Mouse (Mus musculus) midbrain, embryonic 10.5 days (tissue): Measurements from ENCODE around the gene Pzp. TPM values are rescaled to one million over a fixed set of nuclear protein-coding genes. Genes with fewer than 3 reads are reported as not detected.

Experiments
- DNase-seq: peaks from one replicate; pipeline ENCODE4 v3.0.0-alpha.2; 2017; ENCODE audit warnings: low spot score
- H3K27ac ChIP-seq: fragments of 300-500 bp; sonication (generic); replicated peaks from 2 replicates; pipeline ENCODE4 v1.5.1; 2016; ENCODE audit warnings: mild to moderate bottlenecking
- H3K27me3 ChIP-seq: fragments of 300-500 bp; sonication (generic); 2 replicates; pipeline ENCODE4 v1.6.1; 2016; ENCODE audit warnings: low read depth, mild to moderate bottlenecking; ENCODE audit not compliant: poor library complexity, severe bottlenecking
- H3K36me3 ChIP-seq: fragments of 300-500 bp; sonication (generic); 2 replicates; pipeline ENCODE4 v1.6.1; 2016; ENCODE audit warnings: mild to moderate bottlenecking, moderate library complexity
- H3K4me1 ChIP-seq: fragments of 300-500 bp; sonication (generic); 2 replicates; pipeline ENCODE4 v1.6.1; 2016
- H3K4me3 ChIP-seq: fragments of 300-500 bp; sonication (generic); 2 replicates; pipeline ENCODE4 v1.5.1; 2016; ENCODE audit warnings: mild to moderate bottlenecking, moderate library complexity
- H3K9me3 ChIP-seq: fragments of 300-500 bp; sonication (generic); replicated peaks from 2 replicates; pipeline ENCODE4 v1.6.1; 2016; ENCODE audit warnings: mild to moderate bottlenecking
- WGBS: fragments of 180-500 bp; shearing (Covaris S2); methylation state at CpG from one replicate; pipeline ENCODE4 v1.1.7; 2016; 5-methylcytosine and 5-hydroxymethylcytosine counted together
- polyA plus RNA-seq: library from polyadenylated mRNA; unstranded; fragments of >200 nt; fragmentation: Nextera tagmentation; extraction: Ambion mirVana; gene quantifications from 2 replicates; pipeline ENCODE4 v1.2.1, GENCODE M21; 2016

Gene Pzp
- polyA plus RNA-seq, 1 experiment from 2014 or later, result not detected

GRCm38 (mm10) chr6:128523360-128523759 lies 3.2 kb downstream of the Pzp start:
- Histone ChIP-seq H3K27ac (no peak overlapping the region), H3K36me3 (no peaks in the 10 kb centered on the region), H3K4me3 (no peak overlapping the region), H3K4me1 (no peaks in the 10 kb centered on the region), H3K27me3 (no peaks in the 10 kb centered on the region), H3K9me3 (no peaks in the 10 kb centered on the region)
- no peak for DNase-seq
- WGBS, result 91% methylated on average over 3 of the region's 3 CpGs

GRCm38 (mm10) chr6:128519159-128519558 lies 7.4 kb downstream of the Pzp start:
- Histone ChIP-seq H3K36me3 (no peaks in the 10 kb centered on the region), H3K4me3 (no peak overlapping the region), H3K27ac (no peak overlapping the region), H3K4me1 (no peaks in the 10 kb centered on the region), H3K27me3 (no peaks in the 10 kb centered on the region), H3K9me3 (0 out of 2 replicates have a peak, but pooled peaks cover 3% of the 10 kb centered on the region)
- 93% methylated on average over 7 of the region's 7 CpGs for WGBS
- no peak for DNase-seq

- DNase-seq, result no peak
- Histone ChIP-seq H3K4me1 (no peaks in the 10 kb centered on the region), H3K4me3 (no peak overlapping the region), H3K27ac (no peak overlapping the region), H3K36me3 (no peaks in the 10 kb centered on the region), H3K27me3 (no peaks in the 10 kb centered on the region), H3K9me3 (no peaks in the 10 kb centered on the region)
- 92% methylated on average over 2 of the region's 2 CpGs for WGBS
These were observed 20.8 kb downstream of the Pzp start for GRCm38 (mm10) chr6:128505676-128506236.

- H3K27me3 ChIP-seq, result no peaks in the 10 kb centered on the region
- no peak overlapping the region for H3K4me3 ChIP-seq
- no peaks in the 10 kb centered on the region for H3K4me1 ChIP-seq
- no peak for DNase-seq
- H3K36me3 ChIP-seq, result no peaks in the 10 kb centered on the region
- WGBS, result 84% methylated on average over 5 of the region's 5 CpGs
- no peak overlapping the region for H3K27ac ChIP-seq
- no peaks in the 10 kb centered on the region for H3K9me3 ChIP-seq
These were observed 21.8 kb downstream of the Pzp start for GRCm38 (mm10) chr6:128504743-128505142.

GRCm38 (mm10) chr6:128495346-128495745 lies 31.2 kb downstream of the Pzp start:
- Histone ChIP-seq H3K36me3 (no peaks in the 10 kb centered on the region), H3K27me3 (no peaks in the 10 kb centered on the region), H3K27ac (no peak overlapping the region), H3K4me1 (no peaks in the 10 kb centered on the region), H3K9me3 (no peaks in the 10 kb centered on the region), H3K4me3 (no peak overlapping the region)
- DNase-seq, result no peak
- WGBS, result 73% methylated on average over 1 of the region's 1 CpGs

GRCm38 (mm10) chr6:128494646-128495331 lies 31.7 kb downstream of the Pzp start:
- DNase-seq, result no peak
- H3K9me3 ChIP-seq, result no peaks in the 10 kb centered on the region
- no peaks in the 10 kb centered on the region for H3K4me1 ChIP-seq
- no peak overlapping the region for H3K4me3 ChIP-seq
- H3K27me3 ChIP-seq, result no peaks in the 10 kb centered on the region
- H3K36me3 ChIP-seq, result no peaks in the 10 kb centered on the region
- WGBS, result 83% methylated on average over 15 of the region's 15 CpGs
- no peak overlapping the region for H3K27ac ChIP-seq

- DNase-seq, result no peak
- 92% methylated on average over 4 of the region's 4 CpGs for WGBS
- H3K4me1 ChIP-seq, result no peaks in the 10 kb centered on the region
- no peaks in the 10 kb centered on the region for H3K27me3 ChIP-seq
- no peak overlapping the region for H3K4me3 ChIP-seq
- H3K36me3 ChIP-seq, result no peaks in the 10 kb centered on the region
- no peaks in the 10 kb centered on the region for H3K9me3 ChIP-seq
- H3K27ac ChIP-seq, result no peak overlapping the region
These were observed 34.6 kb downstream of the Pzp start for GRCm38 (mm10) chr6:128491916-128492315.

GRCm38 (mm10) chr6:128490141-128490540 lies 36.4 kb downstream of the Pzp start:
- DNase-seq, result no peak
- no peaks in the 10 kb centered on the region for H3K4me1 ChIP-seq
- no peaks in the 10 kb centered on the region for H3K27me3 ChIP-seq
- no peak overlapping the region for H3K4me3 ChIP-seq
- no peak overlapping the region for H3K27ac ChIP-seq
- no peaks in the 10 kb centered on the region for H3K36me3 ChIP-seq
- no peaks in the 10 kb centered on the region for H3K9me3 ChIP-seq
- WGBS, result 93% methylated on average over 10 of the region's 10 CpGs

- DNase-seq, result no peak
- H3K27me3 ChIP-seq, result no peaks in the 10 kb centered on the region
- H3K4me1 ChIP-seq, result no peaks in the 10 kb centered on the region
- H3K9me3 ChIP-seq, result no peaks in the 10 kb centered on the region
- H3K4me3 ChIP-seq, result no peak overlapping the region
- H3K27ac ChIP-seq, result no peak overlapping the region
- 93% methylated on average over 11 of the region's 11 CpGs for WGBS
- H3K36me3 ChIP-seq, result no peaks in the 10 kb centered on the region
These were observed 38.8 kb downstream of the Pzp start for GRCm38 (mm10) chr6:128487736-128488135.

GRCm38 (mm10) chr6:128479463-128480454 lies 46.8 kb downstream of the Pzp start:
- peak overlapping the region; percentile 31 for H3K4me3 ChIP-seq
- peak; percentile 90 for DNase-seq
- H3K27me3 ChIP-seq, result no peaks in the 10 kb centered on the region
- H3K9me3 ChIP-seq, result no peaks in the 10 kb centered on the region
- no peaks in the 10 kb centered on the region for H3K36me3 ChIP-seq
- no peak overlapping the region for H3K27ac ChIP-seq
- WGBS, result 31% methylated on average over 26 of the region's 26 CpGs
- 0 out of 2 replicates have a peak, but pooled peaks cover 4% of the 10 kb centered on the region for H3K4me1 ChIP-seq

GRCm38 (mm10) chr6:128477495-128477894 lies 49.0 kb downstream of the Pzp start:
- H3K4me3 ChIP-seq, result no peak overlapping the region
- no peaks in the 10 kb centered on the region for H3K36me3 ChIP-seq
- no peak overlapping the region for H3K27ac ChIP-seq
- 6% methylated on average over 4 of the region's 4 CpGs for WGBS
- 0 out of 2 replicates have a peak, but pooled peaks cover 4% of the 10 kb centered on the region for H3K4me1 ChIP-seq
- H3K27me3 ChIP-seq, result no peaks in the 10 kb centered on the region
- no peak for DNase-seq
- no peaks in the 10 kb centered on the region for H3K9me3 ChIP-seq

GRCm38 (mm10) chr6:128474112-128474511 lies 52.4 kb downstream of the Pzp start:
- no peaks in the 10 kb centered on the region; the same call in 1 of the 2 replicates for H3K4me1 ChIP-seq
- H3K27me3 ChIP-seq, result no peaks in the 10 kb centered on the region
- no peaks in the 10 kb centered on the region for H3K9me3 ChIP-seq
- no peaks in the 10 kb centered on the region for H3K36me3 ChIP-seq
- H3K27ac ChIP-seq, result no peak overlapping the region
- no peak for DNase-seq
- H3K4me3 ChIP-seq, result no peak overlapping the region
- WGBS, result 92% methylated on average over 6 of the region's 6 CpGs
